Mouse (Mus musculus) liver, postnatal 0 days (tissue): Measurements from ENCODE around the gene Fbxo5. TPM values are rescaled to one million over a fixed set of nuclear protein-coding genes. Genes with fewer than 3 reads are reported as not detected.

Experiments
- ATAC-seq: fragments of 200-750 bp; cut with Nextera tagmentation; 2 replicates; pipeline ENCODE4 v1.8.0; 2017; ENCODE audit warnings: mild to moderate bottlenecking, moderate library complexity
- DNase-seq: peaks from one replicate; pipeline ENCODE4 v3.0.0-alpha.2; 2016
- H3K27ac ChIP-seq: fragments of 300-500 bp; sonication (generic); 2 replicates; pipeline ENCODE4 v1.5.1; 2014; ENCODE audit warnings: antibody characterized with exemption, moderate library complexity, mild to moderate bottlenecking, low read depth
- H3K27me3 ChIP-seq: fragments of 300-500 bp; sonication (generic); 2 replicates; pipeline ENCODE4 v1.6.1; 2014; ENCODE audit warnings: low read length, control low read depth, mixed read lengths; ENCODE audit not compliant: insufficient read depth
- H3K36me3 ChIP-seq: fragments of 300-500 bp; sonication (generic); replicated peaks from 2 replicates; pipeline ENCODE4 v1.6.1; 2014; ENCODE audit warnings: mild to moderate bottlenecking, control low read depth, low read length, moderate library complexity, mixed read lengths; ENCODE audit not compliant: insufficient read depth
- H3K4me1 ChIP-seq: fragments of 300-500 bp; sonication (generic); 2 replicates; pipeline ENCODE4 v1.6.1; 2014; ENCODE audit warnings: antibody characterized with exemption, mild to moderate bottlenecking, control low read depth; ENCODE audit not compliant: insufficient read depth
- H3K4me2 ChIP-seq: fragments of 300-500 bp; sonication (generic); 2 replicates; pipeline ENCODE4 v1.6.1; 2014; ENCODE audit warnings: low read depth, mild to moderate bottlenecking, low read length, moderate library complexity, mixed read lengths
- H3K4me3 ChIP-seq: fragments of 300-500 bp; sonication (generic); 2 replicates; pipeline ENCODE4 v1.5.1; 2014; ENCODE audit warnings: low read depth, low read length
- H3K9ac ChIP-seq: fragments of 300-500 bp; sonication (generic); replicated peaks from 2 replicates; pipeline ENCODE4 v1.6.1; 2014; ENCODE audit warnings: mild to moderate bottlenecking, moderate library complexity
- H3K9me3 ChIP-seq: fragments of 300-500 bp; sonication (generic); 2 replicates; pipeline ENCODE4 v1.6.1; 2016; ENCODE audit warnings: mild to moderate bottlenecking, control low read depth, low read length, mixed read lengths
- CTCF ChIP-seq: sonication (generic); IDR thresholded peaks from 2 replicates; pipeline ENCODE4 v1.5.1; 2016; ENCODE audit warnings: antibody characterized with exemption, low read depth
- EP300 ChIP-seq: IDR thresholded peaks from 2 replicates; pipeline ENCODE4 v1.6.1; 2016; ENCODE audit warnings: antibody characterized with exemption, low read depth, mild to moderate bottlenecking
- WGBS: fragments of 180-500 bp; shearing (Covaris S2); extraction: QIAGEN DNeasy Blood & Tissue Kit; methylation state at CpG from one replicate; pipeline ENCODE4 v1.1.7; 2014; ENCODE audit not compliant: insufficient replicate concordance; 5-methylcytosine and 5-hydroxymethylcytosine counted together
- polyA plus RNA-seq: library from polyadenylated mRNA; unstranded; fragments of >200 nt; fragmentation: Nextera tagmentation; extraction: Ambion mirVana; gene quantifications from 2 replicates; pipeline ENCODE4 v1.2.1, GENCODE M21; 2015

Fbxo5 gene
- polyA plus RNA-seq, 1 experiment from 2014 or later: 42.8 TPM

- under 1% methylated on average over 44 of the region's 47 CpGs for WGBS
- Histone ChIP-seq H3K4me1 (peaks cover 16% of the 10 kb centered on the region), H3K9me3 (no peaks in the 10 kb centered on the region), H3K27ac (peak within 1 kb of the TSS; percentile 88), H3K4me3 (peak within 1 kb of the TSS; percentile 78), H3K27me3 (no peaks in the 10 kb centered on the region), H3K4me2 (peak within 1 kb of the TSS; percentile 87), H3K36me3 (peaks cover 19% of the 10 kb centered on the region), H3K9ac (peak within 1 kb of the TSS; percentile 85)
- ATAC-seq: peak; percentile 93
- TF ChIP-seq CTCF: peak; percentile 56; the same call in 1 of the 2 replicates
- no peak for TF ChIP-seq EP300
- DNase-seq: peak; percentile 99
These were observed 18.5 kb upstream of the Fbxo5 start, which contains the start of gene Mtrf1l for GRCm38 (mm10) chr10:5823740-5824491. TSS of gene Mtrf1l (minus strand) at chr10:5823910.

- Histone ChIP-seq H3K4me1 (peaks cover 16% of the 10 kb centered on the region), H3K9ac (peak overlapping the region; percentile 85), H3K4me2 (peak overlapping the region; percentile 75), H3K36me3 (peaks cover 25% of the 10 kb centered on the region), H3K4me3 (peak overlapping the region; percentile 78), H3K27me3 (no peaks in the 10 kb centered on the region), H3K9me3 (no peaks in the 10 kb centered on the region), H3K27ac (peak overlapping the region; percentile 88)
- DNase-seq (no peak), ATAC-seq (peak; percentile 6)
- under 1% methylated on average over 37 of the region's 37 CpGs for WGBS
- TF ChIP-seq CTCF (no peak), EP300 (no peak)
These were observed 17.9 kb upstream of the Fbxo5 start for GRCm38 (mm10) chr10:5823291-5823739.

GRCm38 (mm10) chr10:5818772-5819171 is 13.4 kb upstream of the Fbxo5 start:
- H3K4me2 ChIP-seq: no peak overlapping the region
- no peak overlapping the region for H3K27ac ChIP-seq
- no peak overlapping the region for H3K9ac ChIP-seq
- H3K4me1 ChIP-seq: peaks cover 7% of the 10 kb centered on the region
- DNase-seq (no peak), ATAC-seq (no peak)
- H3K27me3 ChIP-seq: no peaks in the 10 kb centered on the region
- H3K36me3 ChIP-seq: peaks cover 61% of the 10 kb centered on the region
- H3K4me3 ChIP-seq: no peak overlapping the region
- H3K9me3 ChIP-seq: no peaks in the 10 kb centered on the region
- whole genome bisulfite sequencing: 89% methylated on average over 3 of the region's 3 CpGs
- TF ChIP-seq CTCF: no peak
- no peak for TF ChIP-seq EP300

DNA sequence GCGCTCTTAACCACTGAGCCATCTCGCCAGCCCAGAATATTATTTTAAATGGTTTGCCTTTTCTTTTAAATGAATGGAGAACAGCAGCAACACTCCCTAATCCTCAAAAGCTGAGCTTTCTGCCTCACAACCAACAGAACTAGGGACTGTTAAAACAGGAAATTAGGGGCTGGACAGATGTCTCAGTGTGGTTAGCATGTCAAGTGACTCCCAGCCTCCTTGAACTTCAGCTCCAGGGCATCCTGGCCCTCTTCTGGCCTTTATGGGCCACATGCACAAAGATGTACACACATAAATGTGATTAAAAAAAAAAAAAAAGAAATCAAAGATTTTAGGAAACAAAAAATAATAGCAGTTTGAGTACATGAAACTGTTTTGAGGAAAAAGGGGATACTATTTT is 10.6 kb upstream of the Fbxo5 start:
- H3K27ac ChIP-seq: no peak overlapping the region
- 97% methylated on average over 2 of the region's 2 CpGs for WGBS
- H3K4me1 ChIP-seq: no peaks in the 10 kb centered on the region
- H3K36me3 ChIP-seq: peaks cover 82% of the 10 kb centered on the region
- no peaks in the 10 kb centered on the region for H3K27me3 ChIP-seq
- no peak overlapping the region for H3K4me3 ChIP-seq
- no peaks in the 10 kb centered on the region for H3K9me3 ChIP-seq
- DNase-seq: no peak
- H3K4me2 ChIP-seq: no peak overlapping the region
- no peak for TF ChIP-seq CTCF
- no peak for TF ChIP-seq EP300
- ATAC-seq: no peak
- H3K9ac ChIP-seq: no peak overlapping the region

GRCm38 (mm10) chr10:5813724-5814123 is 8.3 kb upstream of the Fbxo5 start:
- peaks cover 64% of the 10 kb centered on the region for H3K36me3 ChIP-seq
- H3K4me2 ChIP-seq: no peak overlapping the region
- H3K27ac ChIP-seq: no peak overlapping the region
- TF ChIP-seq EP300: no peak
- no peak for TF ChIP-seq CTCF
- H3K27me3 ChIP-seq: no peaks in the 10 kb centered on the region
- H3K4me1 ChIP-seq: no peaks in the 10 kb centered on the region
- H3K9me3 ChIP-seq: no peaks in the 10 kb centered on the region
- DNase-seq (no peak), ATAC-seq (no peak)
- WGBS: 92% methylated on average over 11 of the region's 11 CpGs
- no peak overlapping the region for H3K4me3 ChIP-seq
- H3K9ac ChIP-seq: no peak overlapping the region

DNA sequence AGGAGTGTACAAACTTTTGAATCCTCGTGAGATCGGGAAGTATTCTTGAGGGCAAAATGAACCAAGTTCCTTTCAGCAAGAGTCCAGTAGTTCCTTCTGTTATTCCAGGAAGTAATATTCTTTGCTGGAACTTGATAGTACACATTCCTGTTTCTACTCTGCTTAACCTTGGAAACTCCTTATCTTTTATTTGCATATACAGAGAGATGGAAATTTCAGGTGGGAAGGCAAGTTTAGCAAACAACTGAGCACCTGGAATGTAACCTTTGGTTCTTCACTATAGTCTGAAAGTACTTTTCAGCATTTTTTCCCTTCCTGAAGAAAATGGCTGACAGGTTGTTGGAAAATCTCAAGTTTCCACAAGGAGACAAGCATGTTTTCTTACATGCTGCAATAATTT is 2.3 kb upstream of the Fbxo5 start:
- ATAC-seq: no peak
- 36% methylated on average over 2 of the region's 2 CpGs for WGBS
- H3K9ac ChIP-seq: no peak overlapping the region; the same call in 1 of the 2 replicates
- H3K27me3 ChIP-seq: no peaks in the 10 kb centered on the region
- peak overlapping the region; percentile 57; the same call in 1 of the 2 replicates for H3K27ac ChIP-seq
- H3K4me1 ChIP-seq: peaks cover 25% of the 10 kb centered on the region
- no peaks in the 10 kb centered on the region for H3K9me3 ChIP-seq
- DNase-seq: no peak
- no peak overlapping the region for H3K4me3 ChIP-seq
- no peak for TF ChIP-seq EP300
- TF ChIP-seq CTCF: no peak
- H3K36me3 ChIP-seq: peaks cover 17% of the 10 kb centered on the region
- no peak overlapping the region; the same call in 1 of the 2 replicates for H3K4me2 ChIP-seq
